Mouse (Mus musculus): ENCODE measurements around the gene Tubb1.

Gene Tubb1

GRCm38 (mm10) chr2:174450353-174450752 is at the start of gene Tubb1:
Gene Tubb1 (plus strand): TSS chr2:174450695.
- no peak for DNase-seq

GRCm38 (mm10) chr2:174410222-174410621 is 40.3 kb upstream of the Tubb1 start:
- no peak for DNase-seq

- no peak for DNase-seq
Observed at GRCm38 (mm10) chr2:174413127-174413526, 37.4 kb upstream of the Tubb1 start.

GRCm38 (mm10) chr2:174415001-174415730 is 35.3 kb upstream of the Tubb1 start:
- no peak for DNase-seq

DNA sequence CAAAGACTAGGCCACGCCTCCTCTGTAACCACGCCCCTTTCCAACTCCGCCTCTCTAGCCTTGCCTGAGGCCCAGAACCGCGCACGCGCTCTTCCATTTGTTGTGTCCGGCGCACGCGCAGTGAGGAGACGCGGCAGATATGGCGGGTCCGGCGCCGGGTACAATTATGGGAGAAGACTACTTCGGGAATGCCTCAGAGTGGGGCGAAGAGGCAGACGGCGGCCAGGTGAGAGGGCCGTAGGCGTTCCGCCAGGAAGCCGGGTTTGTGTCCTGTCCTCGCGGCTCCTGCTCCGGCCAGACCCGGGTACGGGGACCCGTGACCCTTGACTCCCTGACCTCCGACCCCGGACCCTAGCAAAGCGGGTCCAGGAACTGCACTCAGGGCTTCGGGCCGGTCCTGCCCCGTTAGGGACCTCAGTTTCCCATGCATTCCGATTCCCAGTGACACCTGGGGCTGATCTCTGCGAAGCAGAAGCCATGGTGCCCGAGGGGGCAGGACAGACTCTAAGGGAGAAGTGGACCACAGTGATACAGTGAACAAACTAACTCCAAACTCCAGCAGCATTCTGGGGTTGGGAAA is 34.7 kb upstream of the Tubb1 start, which contains the start of gene Nelfcd:
Nelfcd (plus strand) TSS at position 74 of the 580 bp plus-strand sequence.
- peak; percentile 96 for DNase-seq

DNA sequence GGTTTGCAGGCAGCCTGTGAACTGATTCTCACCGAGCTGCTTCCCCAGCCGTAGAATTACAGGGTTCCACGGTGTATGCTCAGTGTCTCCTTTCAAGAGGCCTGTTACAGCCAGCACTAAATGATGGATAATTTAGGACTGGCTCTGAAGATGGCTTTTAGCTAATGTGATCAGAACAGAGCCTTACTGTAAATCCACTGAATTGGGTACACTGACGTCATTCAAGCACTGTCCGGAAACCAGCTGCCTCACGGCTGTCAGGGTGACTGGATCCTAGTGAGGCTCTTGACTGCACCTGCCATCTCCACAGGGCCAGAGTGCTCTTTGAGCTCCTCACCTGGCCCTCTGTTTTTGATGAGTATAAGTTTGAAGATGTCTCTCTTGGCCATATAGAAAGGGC is 29.4 kb upstream of the Tubb1 start:
- no peak for DNase-seq

GRCm38 (mm10) chr2:174424301-174425085 is 26.0 kb upstream of the Tubb1 start:
- no peak for DNase-seq

GRCm38 (mm10) chr2:174426856-174427255 is 23.6 kb upstream of the Tubb1 start:
- DNase-seq: no peak

DNA sequence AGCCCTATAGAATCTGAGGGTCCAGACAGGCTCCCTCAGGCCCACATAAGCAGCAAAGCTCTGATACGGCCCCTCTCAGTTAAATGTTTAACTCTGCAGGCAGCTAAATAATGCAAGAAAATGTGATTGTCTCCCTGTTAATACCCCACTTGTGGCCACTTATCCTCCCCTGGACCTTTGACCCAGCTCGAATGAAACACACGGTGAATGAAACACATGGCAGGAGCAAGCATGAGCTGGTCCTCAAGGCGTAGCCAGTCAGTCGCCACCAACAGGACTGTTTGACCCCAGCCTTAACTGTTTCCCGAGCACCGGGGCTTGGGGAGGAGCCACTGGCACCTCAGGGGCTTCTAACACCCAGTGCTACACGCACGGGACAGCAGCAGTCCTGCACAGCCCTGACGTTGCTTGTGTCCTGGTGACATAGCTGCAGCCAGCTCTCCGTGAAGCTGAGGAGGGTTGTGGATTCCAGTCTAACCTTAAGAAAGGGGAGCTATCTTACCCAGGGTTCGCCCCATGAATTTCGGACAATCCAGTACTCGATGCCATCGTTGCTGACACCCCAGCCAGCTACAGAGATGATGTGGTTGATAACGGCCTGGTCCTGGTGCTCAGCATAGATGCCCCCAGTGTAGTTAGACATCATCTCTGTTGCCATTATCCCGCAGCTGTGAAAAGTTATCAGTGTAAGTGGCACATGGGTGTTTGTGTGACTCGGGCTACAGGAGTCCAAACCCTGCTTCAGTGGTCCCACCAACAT is 22.2 kb upstream of the Tubb1 start:
- DNase-seq: no peak

DNA sequence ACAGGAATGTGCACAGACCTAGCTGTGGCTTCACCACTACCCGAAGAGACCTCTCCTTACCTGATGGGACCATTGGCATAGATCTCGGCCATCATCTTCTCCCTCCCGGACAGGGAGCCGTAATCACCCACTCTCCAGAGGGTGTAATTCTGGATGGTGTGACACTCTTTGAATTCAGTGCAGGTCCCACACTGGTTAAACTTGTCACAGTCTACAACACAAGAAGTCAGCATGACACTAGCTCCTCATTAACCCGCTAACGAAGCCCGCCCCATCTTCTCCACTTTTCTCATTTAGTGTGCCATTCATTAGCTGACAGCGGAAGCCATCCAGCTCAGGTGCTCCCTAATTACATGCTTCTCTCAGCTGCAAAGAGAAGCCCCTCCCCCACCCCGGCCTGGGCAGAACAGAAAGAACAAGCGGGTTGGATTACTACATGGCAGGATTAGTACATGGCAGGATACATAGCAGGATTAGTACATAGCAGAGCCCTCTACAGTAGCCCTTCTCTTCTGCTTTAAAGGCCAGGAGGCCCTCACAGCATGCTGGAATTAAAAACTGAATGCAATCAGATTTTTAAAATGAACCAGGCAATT is 21.4 kb upstream of the Tubb1 start:
- no peak for DNase-seq

DNA sequence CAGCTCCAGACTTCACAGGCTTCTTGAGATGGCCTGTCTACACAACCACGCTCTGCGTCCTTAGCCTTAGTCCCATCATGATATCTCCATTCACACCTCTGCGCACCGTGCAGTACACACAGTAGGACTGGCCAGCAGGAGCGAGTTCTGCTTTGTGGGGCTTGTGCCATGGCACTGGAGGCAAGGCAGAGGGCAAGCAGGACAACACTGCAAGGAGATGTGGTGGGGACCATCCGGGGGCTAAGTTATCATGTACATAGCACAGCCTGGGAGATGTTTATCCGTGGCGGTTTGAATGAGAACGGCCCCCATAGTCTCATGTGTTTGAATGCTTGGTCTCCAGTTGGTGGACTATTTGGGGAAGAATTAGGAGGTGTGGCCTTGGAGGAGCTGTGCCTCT is 15.6 kb upstream of the Tubb1 start:
- DNase-seq: no peak

- peak; percentile 29 for DNase-seq
Observed at GRCm38 (mm10) chr2:174436076-174436701, 14.3 kb upstream of the Tubb1 start.

GRCm38 (mm10) chr2:174436916-174437696 is 13.4 kb upstream of the Tubb1 start:
- DNase-seq: no peak

DNA sequence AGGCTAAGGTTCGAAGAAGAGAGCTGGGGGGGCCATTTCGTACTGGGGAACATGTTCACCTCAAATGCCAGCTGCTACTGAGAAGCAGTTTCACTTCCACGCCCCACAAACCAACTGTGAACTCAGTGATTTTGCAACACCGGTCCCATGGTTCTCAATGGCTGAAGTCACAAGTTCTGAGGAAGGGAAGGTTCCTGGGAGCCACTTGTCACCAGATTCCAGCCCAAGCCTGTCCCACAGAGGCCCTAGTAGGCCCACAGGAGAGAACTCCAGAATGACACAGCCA is 12.9 kb upstream of the Tubb1 start:
- DNase-seq: peak; percentile 59

DNA sequence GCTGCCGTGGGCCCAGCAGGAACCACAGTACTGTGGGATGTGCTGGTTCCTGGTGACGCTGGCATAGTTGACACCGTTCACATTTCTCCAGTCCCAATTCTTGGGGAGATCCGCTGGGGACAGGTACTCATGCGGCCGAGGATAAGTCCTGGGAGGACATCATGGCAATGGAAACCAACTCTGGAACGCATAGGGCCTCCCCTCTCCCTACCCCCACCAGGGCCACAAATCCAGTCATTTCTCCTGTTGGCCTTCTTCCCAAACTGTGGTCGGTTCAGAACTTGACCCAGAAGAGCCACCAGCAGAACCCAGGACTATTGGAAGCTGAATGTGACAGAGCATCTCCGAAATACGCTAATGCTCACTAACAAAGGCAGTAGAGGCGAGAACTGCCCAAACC is 12.3 kb upstream of the Tubb1 start:
- DNase-seq: no peak

DNA sequence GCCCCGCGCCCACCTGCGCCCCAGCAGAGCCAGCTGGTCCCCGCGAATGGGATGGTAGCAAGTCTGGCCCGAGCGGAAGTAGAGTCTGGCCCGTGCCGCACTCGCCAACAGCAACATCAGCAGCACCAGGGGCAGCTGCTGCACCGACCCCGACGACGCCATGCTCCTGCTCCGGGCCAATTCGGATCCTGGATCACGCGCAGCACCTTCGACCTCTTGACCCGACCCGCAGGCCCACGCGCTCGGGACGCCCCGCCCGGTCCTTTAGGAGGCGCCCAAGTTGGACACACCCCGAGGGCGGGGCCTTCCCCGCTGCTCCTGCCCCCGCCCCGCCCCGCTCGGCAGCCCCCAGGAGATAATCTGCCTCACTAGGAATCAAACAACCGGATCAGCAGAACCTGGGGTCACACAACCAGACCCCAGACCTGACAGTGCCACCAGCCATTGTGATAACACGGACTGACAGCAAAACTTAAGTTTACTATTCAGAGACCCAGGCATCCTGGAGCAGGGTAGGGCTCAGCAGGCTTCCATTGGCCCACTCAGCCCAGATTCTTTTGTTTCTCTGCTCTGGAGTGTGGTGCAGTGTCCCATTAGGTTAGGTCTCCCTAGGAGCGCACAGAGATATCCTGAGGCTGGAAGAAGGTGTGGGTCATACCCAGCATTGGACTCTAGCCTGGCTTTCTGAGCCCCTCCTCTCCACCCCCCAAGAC is 11.6 kb upstream of the Tubb1 start, which contains the start of gene Ctsz:
Ctsz (minus strand) TSS at position 303 of the 713 bp plus-strand sequence.
- peak; percentile 78 for DNase-seq

GRCm38 (mm10) chr2:174439450-174439838 is 11.1 kb upstream of the Tubb1 start:
- no peak for DNase-seq

DNA sequence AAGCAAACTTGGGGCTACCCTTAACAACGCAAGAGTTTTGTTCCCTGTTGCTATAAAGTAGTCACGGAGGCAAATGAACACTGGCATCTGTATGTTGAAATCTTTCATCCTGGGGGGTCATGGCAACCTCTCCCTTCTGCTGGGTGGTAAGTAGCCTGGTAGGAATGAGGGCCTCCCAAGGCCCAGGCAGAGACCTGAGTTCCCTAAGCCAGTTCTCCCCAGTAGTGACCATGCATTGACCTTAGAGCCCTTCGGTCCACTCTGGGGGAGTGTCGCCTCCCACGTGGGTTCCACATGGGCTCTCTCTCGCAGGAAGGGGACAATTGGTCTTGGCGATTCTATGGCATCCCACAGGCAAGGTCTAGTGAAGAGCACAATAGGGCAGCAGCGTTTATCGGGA is 10.5 kb upstream of the Tubb1 start:
- DNase-seq: no peak

- no peak for DNase-seq
Observed at GRCm38 (mm10) chr2:174441898-174442297, 8.6 kb upstream of the Tubb1 start.

DNA sequence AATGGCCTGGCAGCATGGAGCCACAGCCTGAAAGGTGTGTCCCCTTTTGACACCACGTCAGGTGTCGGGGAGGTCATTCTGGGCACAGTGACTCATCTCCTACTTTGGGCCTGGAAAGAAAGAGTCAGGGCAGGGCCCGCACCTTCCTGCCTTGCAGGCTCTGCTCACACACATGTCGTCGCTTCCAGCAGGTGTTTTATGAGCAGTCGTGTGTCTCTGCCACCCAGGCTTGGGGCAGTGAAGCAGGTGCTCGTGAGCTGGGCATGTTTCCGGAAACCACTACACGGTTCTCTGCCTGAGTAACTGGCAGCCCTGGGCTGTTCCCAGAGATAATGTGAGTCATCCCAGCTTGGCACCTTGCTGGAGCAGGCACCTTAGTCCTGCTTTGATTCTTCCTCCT is 8.0 kb upstream of the Tubb1 start:
- DNase-seq: peak; percentile 19

DNA sequence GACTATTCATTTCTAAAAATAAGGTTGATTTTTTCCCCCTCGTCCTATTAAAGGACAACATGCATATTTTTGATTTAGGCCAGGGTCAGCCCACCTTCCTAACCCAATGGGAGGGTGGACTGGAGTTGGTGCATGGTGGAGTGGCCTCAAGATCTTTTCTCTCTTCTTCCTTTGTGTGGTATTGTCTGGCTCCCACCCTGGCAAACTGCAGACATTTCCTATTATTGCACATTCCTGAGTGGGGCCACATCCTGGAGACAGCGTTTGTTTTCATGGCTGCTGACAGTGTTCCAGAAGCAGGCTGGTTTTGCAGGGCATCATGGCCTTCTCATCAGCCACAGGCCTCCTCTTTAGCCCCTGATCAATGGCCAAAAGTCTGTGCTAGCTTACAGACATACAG is 7.4 kb upstream of the Tubb1 start:
- DNase-seq: no peak

Measured in lung, postnatal 10 days (tissue).